Mouse (Mus musculus): ENCODE results near the gene Lsm10. TPM values are rescaled to one million over a fixed set of nuclear protein-coding genes. Genes with fewer than 3 reads are reported as not detected.

Lsm10 gene
- polyA plus RNA-seq, 1 experiment from 2014 or later, result 60.6 TPM

DNA sequence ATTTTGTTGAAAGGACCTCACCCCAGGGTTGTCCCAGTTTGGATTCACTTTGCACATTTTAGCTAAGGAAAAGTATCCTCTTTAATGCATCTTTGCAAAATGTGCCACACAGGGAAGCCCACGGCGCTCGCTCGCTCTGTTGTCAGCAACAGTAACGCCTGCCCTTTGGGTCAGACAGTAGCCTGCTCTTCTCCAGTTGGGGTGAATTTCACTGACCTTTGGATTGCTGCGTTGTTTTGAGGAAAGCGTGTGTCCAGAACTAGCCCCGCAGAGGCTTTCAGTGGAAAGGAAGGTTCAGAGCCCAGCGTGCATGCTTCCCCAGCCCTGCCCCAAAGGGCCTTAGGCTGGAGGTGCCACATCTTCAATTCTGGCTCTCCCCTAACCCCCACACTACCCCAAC lies 19.0 kb downstream of the Lsm10 start:
- Histone ChIP-seq H3K4me1 (replicated peaks; ENCODE audit: control insufficient read depth, insufficient read depth, low read length) (peaks cover 21% of the 10 kb centered on the region), H3K9ac (replicated peaks; ENCODE audit: low read depth, low read length) (no peak overlapping the region), H3K9me3 (ENCODE audit: control insufficient read depth, low read length) (no peaks in the 10 kb centered on the region), H3K27ac (ENCODE audit: low read length) (no peak overlapping the region), H3K4me2 (ENCODE audit: low read length) (no peak overlapping the region), H3K4me3 (replicated peaks; ENCODE audit: low read length) (no peak overlapping the region), H3K36me3 (ENCODE audit: control insufficient read depth, insufficient read depth) (no peaks in the 10 kb centered on the region), H3K27me3 (replicated peaks; ENCODE audit: control insufficient read depth, insufficient read depth, low read length) (no peaks in the 10 kb centered on the region)
- 91% methylated on average over 9 of the region's 9 CpGs for WGBS
- no peak for ATAC-seq

DNA sequence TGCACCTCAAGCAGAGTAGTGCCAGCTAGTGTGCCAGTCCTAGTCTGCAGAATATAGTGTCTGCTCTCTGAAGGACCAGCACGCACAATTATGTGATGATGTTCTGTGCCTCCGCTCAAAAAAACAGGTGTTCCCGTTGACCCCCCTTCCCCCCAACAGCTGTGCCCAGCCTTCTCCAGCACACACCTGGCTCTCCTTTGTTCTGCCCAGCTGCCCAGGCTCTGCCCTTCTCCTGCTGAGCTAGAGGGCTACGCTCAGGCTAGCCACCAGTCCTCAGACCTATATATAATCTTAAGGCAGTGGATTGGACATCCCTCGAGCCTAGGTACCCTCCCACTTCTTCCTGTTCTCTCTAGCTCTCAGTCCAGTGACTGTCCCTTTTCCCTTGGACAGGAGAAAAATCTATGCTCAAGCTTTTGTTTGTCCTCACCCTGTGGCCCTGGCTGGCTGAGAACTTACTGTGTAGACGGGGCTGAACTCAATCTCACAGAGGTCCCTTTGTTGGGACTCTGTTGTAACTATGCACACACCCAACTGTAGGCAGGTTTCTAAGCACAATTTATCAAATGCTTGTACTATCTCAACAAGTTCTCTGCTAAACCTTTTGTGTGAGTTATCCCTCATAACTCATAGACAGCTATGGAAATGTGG lies 19.6 kb downstream of the Lsm10 start:
- WGBS, result 73% methylated on average over 6 of the region's 6 CpGs
- Histone ChIP-seq H3K4me1 (replicated peaks; ENCODE audit: control insufficient read depth, insufficient read depth, low read length) (peaks cover 15% of the 10 kb centered on the region), H3K9ac (replicated peaks; ENCODE audit: low read depth, low read length) (no peak overlapping the region), H3K27ac (ENCODE audit: low read length) (no peak overlapping the region), H3K4me2 (ENCODE audit: low read length) (no peak overlapping the region), H3K27me3 (replicated peaks; ENCODE audit: control insufficient read depth, insufficient read depth, low read length) (no peaks in the 10 kb centered on the region), H3K36me3 (ENCODE audit: control insufficient read depth, insufficient read depth) (peaks cover under 1% of the 10 kb centered on the region; the same call in 1 of the 2 replicates), H3K4me3 (replicated peaks; ENCODE audit: low read length) (no peak overlapping the region), H3K9me3 (ENCODE audit: control insufficient read depth, low read length) (no peaks in the 10 kb centered on the region)
- ATAC-seq, result no peak

DNA sequence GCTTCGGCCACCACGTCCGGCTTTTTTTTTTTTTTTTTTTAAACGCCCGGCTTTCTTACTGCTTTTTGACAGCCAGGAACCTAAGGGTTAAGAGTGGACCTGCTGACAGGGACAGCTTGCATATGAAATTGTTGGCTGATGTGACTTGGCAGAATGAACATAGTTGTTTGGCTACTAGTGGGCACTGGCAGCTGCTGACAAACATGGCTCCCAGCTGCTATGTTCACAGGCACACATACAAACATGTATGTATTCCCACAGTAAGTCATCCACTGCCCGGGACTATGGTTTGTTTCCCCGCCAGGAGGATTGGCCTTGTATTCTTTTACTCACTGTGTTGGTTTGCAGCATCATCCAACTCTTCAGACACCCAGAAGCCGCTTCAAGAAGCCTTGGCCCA lies 20.7 kb downstream of the Lsm10 start:
- Histone ChIP-seq H3K36me3 (ENCODE audit: control insufficient read depth, insufficient read depth) (peaks cover 2% of the 10 kb centered on the region; the same call in 1 of the 2 replicates), H3K9me3 (ENCODE audit: control insufficient read depth, low read length) (0 out of 2 replicates have a peak, but pooled peaks cover 6% of the 10 kb centered on the region), H3K9ac (replicated peaks; ENCODE audit: low read depth, low read length) (no peak overlapping the region), H3K4me2 (ENCODE audit: low read length) (no peak overlapping the region), H3K27me3 (replicated peaks; ENCODE audit: control insufficient read depth, insufficient read depth, low read length) (no peaks in the 10 kb centered on the region), H3K4me3 (replicated peaks; ENCODE audit: low read length) (no peak overlapping the region), H3K4me1 (replicated peaks; ENCODE audit: control insufficient read depth, insufficient read depth, low read length) (peaks cover 11% of the 10 kb centered on the region), H3K27ac (ENCODE audit: low read length) (no peak overlapping the region)
- ATAC-seq, result no peak
- WGBS, result 79% methylated on average over 8 of the region's 8 CpGs

DNA sequence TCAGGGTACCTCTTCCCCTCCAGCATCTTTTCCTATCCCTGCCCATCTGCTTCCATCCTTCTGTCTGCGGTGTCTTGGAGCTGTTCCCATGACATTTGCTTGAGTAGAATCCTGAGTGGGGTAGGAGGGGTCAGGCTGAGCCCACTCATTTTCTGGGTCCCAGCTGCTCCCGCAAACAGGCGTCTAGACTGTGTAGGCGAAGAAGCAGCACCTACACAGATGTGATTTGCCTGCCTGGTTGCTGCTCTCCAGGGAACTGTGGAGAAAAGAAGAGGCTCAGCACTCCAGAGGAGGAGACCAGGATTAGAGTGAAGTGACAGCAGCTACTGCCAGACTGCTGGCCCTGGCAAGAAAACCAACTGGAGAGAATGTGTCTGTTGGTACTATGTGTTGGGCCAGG lies 22.2 kb downstream of the Lsm10 start:
- Histone ChIP-seq H3K4me2 (ENCODE audit: low read length) (no peak overlapping the region), H3K4me3 (replicated peaks; ENCODE audit: low read length) (no peak overlapping the region), H3K9ac (replicated peaks; ENCODE audit: low read depth, low read length) (no peak overlapping the region), H3K27ac (ENCODE audit: low read length) (peak overlapping the region; percentile 74), H3K27me3 (replicated peaks; ENCODE audit: control insufficient read depth, insufficient read depth, low read length) (no peaks in the 10 kb centered on the region), H3K9me3 (ENCODE audit: control insufficient read depth, low read length) (0 out of 2 replicates have a peak, but pooled peaks cover 6% of the 10 kb centered on the region), H3K4me1 (replicated peaks; ENCODE audit: control insufficient read depth, insufficient read depth, low read length) (peaks cover 14% of the 10 kb centered on the region), H3K36me3 (ENCODE audit: control insufficient read depth, insufficient read depth) (peaks cover 2% of the 10 kb centered on the region; the same call in 1 of the 2 replicates)
- WGBS, result 71% methylated on average over 4 of the region's 4 CpGs
- peak; percentile 52; the same call in 1 of the 2 replicates for ATAC-seq

DNA sequence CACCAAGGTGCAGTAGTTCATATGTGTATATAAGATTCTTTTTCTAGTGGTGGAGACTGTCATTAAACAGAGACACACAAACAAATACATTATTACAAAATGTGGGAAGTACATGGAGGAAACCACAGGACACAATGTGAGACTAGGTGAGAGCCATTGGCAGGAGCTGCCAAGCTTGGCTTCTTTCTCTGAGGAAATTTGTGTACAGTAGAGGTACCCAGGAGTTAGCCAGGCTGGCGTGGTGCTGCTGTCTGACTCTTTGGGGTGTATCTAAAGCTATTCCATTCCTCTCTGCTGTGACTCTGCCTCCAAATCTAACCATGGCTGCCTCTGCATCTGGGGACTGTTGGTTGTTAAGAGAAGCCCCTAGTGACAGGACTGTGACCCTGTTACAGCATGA lies 22.6 kb downstream of the Lsm10 start:
- no peak overlapping the region for H3K4me3 ChIP-seq (replicated peaks; ENCODE audit: low read length)
- no peak overlapping the region for H3K9ac ChIP-seq (replicated peaks; ENCODE audit: low read depth, low read length)
- H3K27ac ChIP-seq (ENCODE audit: low read length), result peak overlapping the region; percentile 74
- H3K27me3 ChIP-seq (replicated peaks; ENCODE audit: control insufficient read depth, insufficient read depth, low read length), result no peaks in the 10 kb centered on the region
- H3K9me3 ChIP-seq (ENCODE audit: control insufficient read depth, low read length), result 0 out of 2 replicates have a peak, but pooled peaks cover 6% of the 10 kb centered on the region
- 90% methylated on average over 1 of the region's 1 CpGs for WGBS
- H3K36me3 ChIP-seq (ENCODE audit: control insufficient read depth, insufficient read depth), result peaks cover 2% of the 10 kb centered on the region; the same call in 1 of the 2 replicates
- H3K4me2 ChIP-seq (ENCODE audit: low read length), result no peak overlapping the region
- ATAC-seq, result no peak
- peaks cover 14% of the 10 kb centered on the region for H3K4me1 ChIP-seq (replicated peaks; ENCODE audit: control insufficient read depth, insufficient read depth, low read length)

DNA sequence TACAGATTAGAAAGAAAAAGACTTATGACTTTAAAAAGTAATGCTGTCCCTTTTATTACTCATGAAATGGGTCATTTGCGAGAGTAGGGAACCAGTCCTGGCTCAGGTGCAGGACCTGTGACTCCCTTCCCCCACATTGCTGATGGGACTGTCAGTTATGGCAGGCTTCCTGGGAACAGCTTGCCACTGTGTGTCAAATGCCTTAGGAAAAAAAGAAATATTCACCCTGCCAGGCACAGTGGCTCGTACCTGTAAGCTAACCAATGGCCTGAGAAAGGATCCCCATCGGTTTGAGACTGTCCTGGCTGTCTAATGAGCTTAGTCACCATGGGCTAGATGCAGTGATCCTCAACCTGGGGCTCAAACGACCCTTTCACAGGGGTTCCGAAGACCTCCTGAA lies 23.6 kb downstream of the Lsm10 start:
- Histone ChIP-seq H3K27ac (ENCODE audit: low read length) (0 out of 2 replicates have a peak overlapping the region, but pooled peaks have one; percentile 19), H3K9me3 (ENCODE audit: control insufficient read depth, low read length) (0 out of 2 replicates have a peak, but pooled peaks cover 6% of the 10 kb centered on the region), H3K4me3 (replicated peaks; ENCODE audit: low read length) (no peak overlapping the region), H3K9ac (replicated peaks; ENCODE audit: low read depth, low read length) (no peak overlapping the region), H3K4me1 (replicated peaks; ENCODE audit: control insufficient read depth, insufficient read depth, low read length) (peaks cover 14% of the 10 kb centered on the region), H3K36me3 (ENCODE audit: control insufficient read depth, insufficient read depth) (peaks cover 4% of the 10 kb centered on the region; the same call in 1 of the 2 replicates), H3K27me3 (replicated peaks; ENCODE audit: control insufficient read depth, insufficient read depth, low read length) (no peaks in the 10 kb centered on the region), H3K4me2 (ENCODE audit: low read length) (no peak overlapping the region)
- no peak for ATAC-seq
- WGBS, result 86% methylated on average over 5 of the region's 5 CpGs

DNA sequence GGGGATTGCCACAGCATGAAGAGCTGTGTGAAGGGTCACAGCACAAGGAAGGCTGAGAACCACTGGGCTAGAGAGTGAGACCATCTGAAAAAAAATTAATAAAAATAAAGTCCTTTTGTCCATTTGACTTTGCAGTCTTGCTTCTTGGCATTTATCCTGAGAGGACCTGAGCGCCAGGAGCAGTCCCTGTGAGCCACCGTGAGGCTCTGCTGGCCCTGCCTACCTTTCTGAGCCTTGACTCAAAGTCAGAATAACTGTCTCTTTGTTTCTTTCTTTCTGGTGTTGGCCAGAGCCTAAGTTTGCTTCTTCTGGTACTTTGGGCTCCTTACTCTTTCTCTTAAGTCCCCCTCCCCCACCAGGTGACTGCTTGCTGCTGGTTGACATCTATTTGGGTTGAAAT lies 24.1 kb downstream of the Lsm10 start:
- H3K27ac ChIP-seq (ENCODE audit: low read length), result no peak overlapping the region
- 86% methylated on average over 2 of the region's 2 CpGs for WGBS

DNA sequence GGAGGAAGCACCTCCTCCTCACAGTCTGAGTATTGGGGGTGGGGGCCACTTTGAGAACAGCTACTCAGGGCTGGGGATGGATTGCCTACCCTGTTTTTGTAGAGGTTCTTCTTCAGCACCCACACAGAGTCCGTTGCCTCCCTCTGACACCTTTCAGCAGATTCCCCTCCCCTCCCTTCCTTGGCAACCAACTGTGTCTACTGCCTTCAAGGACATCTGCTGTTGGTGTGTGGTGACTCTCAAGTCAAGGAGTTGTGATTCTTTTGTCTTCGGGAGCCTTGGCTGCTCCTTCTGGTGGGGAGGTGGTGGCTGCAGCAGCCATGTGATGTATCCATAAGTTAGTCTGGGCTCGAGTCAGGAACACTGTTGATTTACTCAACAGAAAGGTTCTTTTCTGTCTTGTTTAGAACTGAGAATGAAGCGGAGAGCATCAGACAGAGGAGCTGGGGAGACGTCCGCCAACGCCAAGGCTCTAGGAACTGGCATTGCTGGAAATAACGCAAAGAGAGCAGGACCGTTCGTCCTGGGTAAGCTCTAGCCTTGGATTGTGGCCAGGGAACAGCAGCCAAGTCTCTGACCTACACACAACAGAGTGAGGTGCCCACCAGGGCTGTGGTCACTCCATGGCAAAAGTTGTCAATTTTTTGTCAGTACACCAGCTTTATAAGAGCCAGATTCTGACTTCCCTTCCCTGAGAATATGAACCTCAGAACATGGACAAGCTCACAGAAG lies 27.1 kb downstream of the Lsm10 start:
- Histone ChIP-seq H3K27ac (ENCODE audit: low read length) (no peak overlapping the region), H3K27me3 (replicated peaks; ENCODE audit: control insufficient read depth, insufficient read depth, low read length) (no peaks in the 10 kb centered on the region), H3K9ac (replicated peaks; ENCODE audit: low read depth, low read length) (no peak overlapping the region), H3K4me3 (replicated peaks; ENCODE audit: low read length) (no peak overlapping the region), H3K4me2 (ENCODE audit: low read length) (no peak overlapping the region), H3K9me3 (ENCODE audit: control insufficient read depth, low read length) (0 out of 2 replicates have a peak, but pooled peaks cover 6% of the 10 kb centered on the region), H3K36me3 (ENCODE audit: control insufficient read depth, insufficient read depth) (peaks cover 13% of the 10 kb centered on the region), H3K4me1 (replicated peaks; ENCODE audit: control insufficient read depth, insufficient read depth, low read length) (peaks cover 7% of the 10 kb centered on the region)
- WGBS, result 73% methylated on average over 10 of the region's 10 CpGs
- no peak for ATAC-seq

More for the DNA sequence above, 24.1 kb downstream of the Lsm10 start:
- no peaks in the 10 kb centered on the region for H3K27me3 ChIP-seq (replicated peaks; ENCODE audit: control insufficient read depth, insufficient read depth, low read length)
- H3K4me2 ChIP-seq (ENCODE audit: low read length), result no peak overlapping the region
- H3K9me3 ChIP-seq (ENCODE audit: control insufficient read depth, low read length), result 0 out of 2 replicates have a peak, but pooled peaks cover 6% of the 10 kb centered on the region
- peaks cover 4% of the 10 kb centered on the region; the same call in 1 of the 2 replicates for H3K36me3 ChIP-seq (ENCODE audit: control insufficient read depth, insufficient read depth)
- no peak overlapping the region for H3K9ac ChIP-seq (replicated peaks; ENCODE audit: low read depth, low read length)
- H3K4me3 ChIP-seq (replicated peaks; ENCODE audit: low read length), result no peak overlapping the region
- no peak for ATAC-seq
- H3K4me1 ChIP-seq (replicated peaks; ENCODE audit: control insufficient read depth, insufficient read depth, low read length), result peaks cover 14% of the 10 kb centered on the region

DNA sequence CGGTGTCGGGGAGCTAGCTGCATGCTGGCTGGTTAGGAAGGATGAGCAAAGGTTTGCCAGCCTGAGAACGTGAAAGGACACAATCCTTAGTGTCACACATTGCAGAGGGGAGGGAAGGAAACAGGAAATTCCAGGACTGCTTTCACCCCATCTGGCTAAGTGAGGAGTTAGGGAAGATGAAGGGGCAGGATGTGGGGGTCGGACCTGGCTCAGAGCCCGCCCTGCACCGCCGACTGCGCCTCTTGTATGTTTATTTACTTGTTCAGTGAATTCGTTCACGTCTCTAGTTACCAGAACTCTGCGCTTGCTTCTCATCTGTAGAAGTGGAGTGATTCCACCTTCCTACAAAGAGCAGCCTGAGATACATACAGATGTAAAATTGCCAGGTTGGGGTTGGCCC lies 34.1 kb downstream of the Lsm10 start:
- H3K9ac ChIP-seq (replicated peaks; ENCODE audit: low read depth, low read length), result no peak overlapping the region
- H3K4me1 ChIP-seq (replicated peaks; ENCODE audit: control insufficient read depth, insufficient read depth, low read length), result peaks cover 7% of the 10 kb centered on the region; the same call in 1 of the 2 replicates
- no peak overlapping the region for H3K4me3 ChIP-seq (replicated peaks; ENCODE audit: low read length)
- H3K4me2 ChIP-seq (ENCODE audit: low read length), result no peak overlapping the region
- 87% methylated on average over 11 of the region's 11 CpGs for WGBS
- H3K27me3 ChIP-seq (replicated peaks; ENCODE audit: control insufficient read depth, insufficient read depth, low read length), result no peaks in the 10 kb centered on the region
- ATAC-seq, result no peak
- peaks cover 18% of the 10 kb centered on the region for H3K36me3 ChIP-seq (ENCODE audit: control insufficient read depth, insufficient read depth)
- no peaks in the 10 kb centered on the region for H3K9me3 ChIP-seq (ENCODE audit: control insufficient read depth, low read length)
- no peak overlapping the region for H3K27ac ChIP-seq (ENCODE audit: low read length)
